Mouse (Mus musculus) intestine, embryonic 14.5 days (tissue): ENCODE measurements around the gene Evi5l. TPM values are rescaled to one million over a fixed set of nuclear protein-coding genes. Genes with fewer than 3 reads are reported as not detected.

Source experiments
- ATAC-seq: fragments of 200-750 bp; cut with Nextera tagmentation; replicated peaks from 2 replicates; pipeline ENCODE4 v1.8.0; 2017; ENCODE audit warnings: low read depth, moderate number of reproducible peaks, moderate TSS enrichment, moderate library complexity; ENCODE audit not compliant: low FRiP score, low TSS enrichment
- DNase-seq: peaks from one replicate; pipeline ENCODE4 v3.0.0-alpha.2; 2018; ENCODE audit warnings: low spot score
- H3K27ac ChIP-seq: fragments of 300-500 bp; sonication (generic); 2 replicates; pipeline ENCODE4 v1.5.1; 2014; ENCODE audit warnings: low read depth, mild to moderate bottlenecking, control low read depth
- H3K27me3 ChIP-seq: fragments of 300-500 bp; sonication (generic); replicated peaks from 2 replicates; pipeline ENCODE4 v1.6.1; 2014; ENCODE audit warnings: low read length, control low read depth; ENCODE audit not compliant: control insufficient read depth, insufficient read depth
- H3K36me3 ChIP-seq: fragments of 300-500 bp; sonication (generic); 2 replicates; pipeline ENCODE4 v1.6.1; 2014; ENCODE audit warnings: low read length, control low read depth; ENCODE audit not compliant: control insufficient read depth, insufficient read depth
- H3K4me1 ChIP-seq: fragments of 300-500 bp; sonication (generic); replicated peaks from 2 replicates; pipeline ENCODE4 v1.6.1; 2014; ENCODE audit warnings: low read length, control low read depth, mixed read lengths; ENCODE audit not compliant: control insufficient read depth, insufficient read depth
- H3K4me2 ChIP-seq: fragments of 300-500 bp; sonication (generic); 2 replicates; pipeline ENCODE4 v1.6.1; 2014; ENCODE audit warnings: low read length
- H3K4me3 ChIP-seq: fragments of 300-500 bp; sonication (generic); 2 replicates; pipeline ENCODE4 v1.5.1; 2014; ENCODE audit warnings: low read depth, low read length, control low read depth, mixed read lengths
- H3K9ac ChIP-seq: fragments of 300-500 bp; sonication (generic); 2 replicates; pipeline ENCODE4 v1.6.1; 2014; ENCODE audit warnings: mild to moderate bottlenecking, low read length
- H3K9me3 ChIP-seq: fragments of 300-500 bp; sonication (generic); 2 replicates; pipeline ENCODE4 v1.6.1; 2016; ENCODE audit warnings: low read length, control low read depth; ENCODE audit not compliant: control insufficient read depth
- WGBS: fragments of 180-500 bp; shearing (Covaris S2); extraction: QIAGEN DNeasy Blood & Tissue Kit; methylation state at CpG from one replicate; pipeline ENCODE4 v1.1.7; 2014; 5-methylcytosine and 5-hydroxymethylcytosine counted together
- polyA plus RNA-seq: library from polyadenylated mRNA; unstranded; fragments of >200 nt; fragmentation: Nextera tagmentation; extraction: Ambion mirVana; gene quantifications from 2 replicates; pipeline ENCODE4 v1.2.1, GENCODE M21; 2014

Gene Evi5l
- polyA plus RNA-seq, 1 experiment from 2014 or later = 20.2 TPM

DNA sequence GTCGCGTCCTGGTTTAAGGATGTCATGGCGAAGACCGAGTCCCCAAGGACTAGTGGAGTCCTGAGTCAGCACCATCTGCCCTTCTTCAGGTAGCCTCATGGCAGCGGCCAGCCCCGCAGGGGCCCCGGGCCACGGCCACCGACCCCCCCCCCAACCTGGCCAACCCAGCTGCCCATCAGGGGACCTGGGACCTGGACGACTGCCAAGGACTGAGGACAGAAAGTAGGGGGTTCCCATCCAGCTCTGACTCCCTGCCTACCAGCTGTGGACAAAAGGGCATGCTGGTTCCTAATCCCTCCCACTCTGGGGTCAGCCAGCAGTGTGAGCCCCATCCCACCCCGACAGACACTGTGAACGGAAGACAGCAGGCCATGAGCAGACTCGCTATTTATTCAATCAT lies 79.4 kb downstream of the Evi5l start:
- ATAC-seq (no peak), DNase-seq (no peak)
- H3K9me3 ChIP-seq = no peaks in the 10 kb centered on the region
- H3K4me2 ChIP-seq = no peak overlapping the region
- H3K9ac ChIP-seq = no peak overlapping the region
- 88% methylated on average over 13 of the region's 13 CpGs for WGBS
- H3K4me1 ChIP-seq = peaks cover 9% of the 10 kb centered on the region
- no peak overlapping the region for H3K4me3 ChIP-seq
- H3K27me3 ChIP-seq = no peaks in the 10 kb centered on the region
- H3K36me3 ChIP-seq = peaks cover 73% of the 10 kb centered on the region
- no peak overlapping the region for H3K27ac ChIP-seq

DNA sequence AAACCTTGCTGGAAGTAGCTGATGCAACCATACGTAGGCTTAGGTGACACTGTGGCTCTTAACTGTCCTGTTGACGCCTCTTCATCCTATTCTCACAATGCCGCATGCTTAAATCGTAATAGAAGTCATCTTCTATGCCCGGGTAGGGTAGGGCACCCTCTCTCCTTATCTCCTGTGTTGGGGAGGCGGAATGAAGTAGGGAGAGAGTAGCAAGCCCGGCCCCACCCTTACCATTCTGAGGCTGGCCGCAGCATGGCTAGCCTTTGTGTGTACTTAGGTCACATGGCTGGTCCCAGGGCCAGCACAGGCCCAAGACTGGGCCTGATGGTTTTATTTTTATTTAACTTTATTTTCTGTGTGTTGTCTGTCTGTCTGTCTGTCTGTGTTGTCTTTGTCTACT lies 80.9 kb downstream of the Evi5l start:
- 82% methylated on average over 8 of the region's 8 CpGs for WGBS
- H3K4me2 ChIP-seq = no peak overlapping the region
- peaks cover 69% of the 10 kb centered on the region for H3K36me3 ChIP-seq
- no peak overlapping the region for H3K9ac ChIP-seq
- H3K27ac ChIP-seq = no peak overlapping the region
- no peak for DNase-seq
- no peaks in the 10 kb centered on the region for H3K9me3 ChIP-seq
- peaks cover 5% of the 10 kb centered on the region; the same call in 1 of the 2 replicates for H3K4me1 ChIP-seq
- ATAC-seq = no peak
- H3K27me3 ChIP-seq = no peaks in the 10 kb centered on the region
- H3K4me3 ChIP-seq = no peak overlapping the region

- H3K9me3 ChIP-seq = no peaks in the 10 kb centered on the region
- ATAC-seq = no peak
- no peak within 1 kb of the TSS for H3K4me2 ChIP-seq
- H3K27me3 ChIP-seq = no peaks in the 10 kb centered on the region
- no peak within 1 kb of the TSS for H3K27ac ChIP-seq
- peaks cover 62% of the 10 kb centered on the region for H3K36me3 ChIP-seq
- H3K9ac ChIP-seq = no peak within 1 kb of the TSS
- WGBS = 79% methylated on average over 15 of the region's 15 CpGs
- H3K4me1 ChIP-seq = peaks cover 5% of the 10 kb centered on the region; the same call in 1 of the 2 replicates
- DNase-seq = no peak
- H3K4me3 ChIP-seq = no peak within 1 kb of the TSS
Observed at GRCm38 (mm10) chr8:4247951-4248540, 81.7 kb downstream of the Evi5l start, which contains the start of gene Tgfbr3l. Gene Tgfbr3l, plus strand, starts transcription at chr8:4248214.

DNA sequence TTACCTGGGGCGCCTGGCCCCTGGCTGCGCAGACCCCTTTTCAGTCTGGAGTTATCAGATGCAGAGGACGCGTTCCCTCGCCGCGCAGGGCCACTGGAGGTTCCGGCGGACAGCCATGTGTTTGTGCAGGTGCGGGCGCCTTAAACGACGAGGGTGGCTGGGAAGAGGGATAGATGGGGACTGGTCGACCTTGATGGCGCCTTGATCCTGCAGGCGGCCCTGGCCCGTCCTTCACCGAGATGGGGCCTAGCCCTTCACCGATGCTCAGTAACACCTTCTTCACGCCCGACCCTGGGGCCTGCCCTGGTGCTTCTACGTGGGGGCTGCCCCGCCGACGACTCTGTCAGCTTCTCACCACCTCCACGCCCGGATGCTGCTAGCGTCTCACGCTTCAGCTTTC lies 82.8 kb downstream of the Evi5l start:
- Histone ChIP-seq H3K36me3 (peaks cover 51% of the 10 kb centered on the region), H3K9me3 (no peaks in the 10 kb centered on the region), H3K9ac (no peak overlapping the region), H3K4me2 (no peak overlapping the region), H3K27ac (peak overlapping the region; percentile 24; the same call in 1 of the 2 replicates), H3K4me1 (peaks cover 11% of the 10 kb centered on the region), H3K27me3 (no peaks in the 10 kb centered on the region), H3K4me3 (no peak overlapping the region)
- 17% methylated on average over 29 of the region's 29 CpGs for WGBS
- ATAC-seq (no peak), DNase-seq (peak; percentile 71)

DNA sequence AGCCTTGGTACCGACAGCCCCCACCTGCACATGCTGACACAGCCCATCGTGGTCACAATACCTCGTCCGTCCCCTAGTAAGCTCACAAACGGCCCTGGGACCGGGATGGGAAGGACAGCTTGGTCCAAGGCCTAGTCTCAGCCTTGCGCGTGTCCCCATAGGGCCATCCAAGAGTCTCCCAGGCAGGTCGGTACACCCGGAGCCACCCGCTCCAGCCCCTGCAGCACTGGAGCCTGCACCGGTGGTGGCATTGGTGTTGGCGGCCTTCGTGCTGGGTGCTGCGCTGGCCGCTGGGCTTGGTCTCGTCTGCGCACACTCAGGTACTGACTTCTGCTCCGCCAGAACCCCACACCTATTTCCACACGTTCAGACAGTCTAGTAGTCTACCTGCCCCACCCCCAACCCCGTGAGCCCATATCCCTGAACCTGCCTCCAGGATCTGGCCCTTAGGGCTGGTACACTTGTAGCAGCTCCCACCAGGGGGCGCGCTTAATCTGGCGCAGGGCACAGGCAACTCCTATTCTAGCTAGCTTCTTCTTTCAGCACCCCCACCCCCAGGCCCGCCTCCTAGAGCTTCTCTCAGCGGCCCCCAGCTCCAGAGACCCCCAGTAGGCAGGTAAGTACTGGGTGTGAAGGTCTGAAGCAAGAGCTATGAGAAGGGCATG lies 84.1 kb downstream of the Evi5l start:
- Histone ChIP-seq H3K36me3 (peaks cover 51% of the 10 kb centered on the region), H3K27ac (no peak overlapping the region), H3K27me3 (no peaks in the 10 kb centered on the region), H3K4me3 (no peak overlapping the region), H3K4me1 (peaks cover 13% of the 10 kb centered on the region), H3K9ac (no peak overlapping the region), H3K9me3 (no peaks in the 10 kb centered on the region), H3K4me2 (no peak overlapping the region)
- DNase-seq (peak; percentile 91), ATAC-seq (peak; percentile 6; the same call in 1 of the 2 replicates)
- WGBS = 40% methylated on average over 26 of the region's 26 CpGs

DNA sequence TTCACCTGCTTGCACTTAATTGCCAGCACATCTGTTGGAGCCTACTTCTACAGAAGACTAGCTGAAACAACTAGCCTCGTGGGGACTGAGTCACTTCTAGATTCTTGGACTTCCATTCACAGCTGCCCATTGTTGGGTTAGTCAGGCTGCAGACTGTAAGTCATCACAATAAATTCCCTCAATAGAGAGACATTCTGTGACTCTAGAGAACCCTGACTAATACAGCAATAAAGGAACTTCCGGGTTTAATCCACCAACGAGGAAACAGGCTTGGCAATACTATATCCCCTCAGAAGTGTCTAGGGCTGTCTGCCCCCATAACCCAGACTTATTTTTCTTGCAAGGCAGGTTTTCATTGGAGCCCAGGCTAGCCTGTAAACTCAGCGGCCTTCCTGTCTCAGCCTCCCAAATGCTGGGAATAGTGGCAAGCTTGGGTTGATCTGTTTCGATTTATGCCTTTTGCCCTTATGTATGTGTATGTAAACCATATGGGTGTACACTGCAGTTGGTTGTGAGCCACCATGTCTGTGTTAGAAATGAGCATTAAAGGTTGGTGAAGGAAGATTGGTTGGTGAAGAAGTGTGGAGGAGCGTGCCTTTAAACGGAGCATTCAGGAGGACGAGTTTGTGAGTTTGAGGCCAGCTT lies 85.9 kb downstream of the Evi5l start:
- WGBS = 44% methylated on average over 8 of the region's 8 CpGs
- Histone ChIP-seq H3K9me3 (no peaks in the 10 kb centered on the region), H3K4me3 (peak overlapping the region; percentile 94), H3K36me3 (peaks cover 45% of the 10 kb centered on the region), H3K9ac (peak overlapping the region; percentile 79), H3K4me1 (peaks cover 13% of the 10 kb centered on the region), H3K4me2 (peak overlapping the region; percentile 64), H3K27me3 (no peaks in the 10 kb centered on the region), H3K27ac (no peak overlapping the region)
- ATAC-seq (no peak), DNase-seq (no peak)

DNA sequence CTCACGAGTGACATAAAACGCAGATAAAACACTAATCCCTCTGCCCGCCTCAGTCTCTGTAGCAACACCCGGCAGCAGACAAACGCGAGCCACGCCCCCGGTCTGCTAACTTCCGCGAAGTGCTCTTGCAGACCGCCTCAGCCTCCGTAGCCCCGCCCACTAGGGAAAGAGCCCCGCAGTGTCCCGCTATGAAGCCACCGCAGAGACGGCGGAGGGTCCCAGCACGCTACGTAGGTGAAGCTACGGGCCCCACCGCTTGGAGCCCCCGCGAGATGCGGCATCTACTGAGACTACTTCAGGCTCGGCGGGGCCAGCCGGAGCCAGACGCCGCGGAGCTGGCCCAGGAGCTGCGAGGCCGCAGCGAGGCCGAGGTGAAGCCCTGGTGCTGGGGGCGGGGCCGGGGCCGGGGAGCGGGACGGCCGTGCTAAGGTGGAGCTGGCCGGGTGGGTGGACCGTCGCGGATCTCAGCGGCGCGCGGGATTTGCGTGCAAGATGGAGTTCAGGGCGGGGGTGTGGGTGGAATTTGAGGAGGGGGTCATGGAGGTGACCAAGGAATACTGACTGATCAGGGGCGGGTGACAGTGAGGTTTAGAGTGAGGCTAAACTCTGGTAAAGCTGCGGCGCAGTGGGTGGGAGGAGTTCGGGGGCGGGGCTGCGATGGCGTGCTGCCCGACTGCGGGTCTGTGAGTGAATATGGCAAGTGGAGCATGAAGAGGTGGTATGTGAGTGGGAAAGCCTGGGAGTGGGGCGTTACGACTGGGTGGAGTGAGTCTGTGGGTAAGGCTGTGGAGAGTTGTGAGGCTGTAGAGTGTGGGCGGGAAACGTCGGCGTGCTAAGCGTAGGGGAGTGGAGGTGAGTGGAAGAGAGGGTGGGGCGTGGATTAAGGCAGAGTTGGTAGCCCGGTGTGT lies 86.8 kb downstream of the Evi5l start, which contains the start of gene Snapc2:
TSS of gene Snapc2 (plus strand) at position 147 of the 908 bp plus-strand sequence.
- Histone ChIP-seq H3K36me3 (peaks cover 36% of the 10 kb centered on the region), H3K4me1 (peaks cover 22% of the 10 kb centered on the region), H3K9me3 (no peaks in the 10 kb centered on the region), H3K4me3 (peak within 1 kb of the TSS; percentile 94), H3K27ac (peak within 1 kb of the TSS; percentile 86), H3K9ac (peak within 1 kb of the TSS; percentile 79), H3K4me2 (peak within 1 kb of the TSS; percentile 64), H3K27me3 (no peaks in the 10 kb centered on the region)
- under 1% methylated on average over 68 of the region's 69 CpGs for WGBS
- peak; percentile 91 for ATAC-seq
- DNase-seq = peak; percentile 98

- no peak overlapping the region for H3K9ac ChIP-seq
- no peak for DNase-seq
- peaks cover 34% of the 10 kb centered on the region for H3K36me3 ChIP-seq
Observed at GRCm38 (mm10) chr8:4254001-4254400, 87.6 kb downstream of the Evi5l start.

More at GRCm38 (mm10) chr8:4254001-4254400, 87.6 kb downstream of the Evi5l start:
- Histone ChIP-seq H3K9me3 (no peaks in the 10 kb centered on the region), H3K27ac (no peak overlapping the region), H3K27me3 (no peaks in the 10 kb centered on the region), H3K4me1 (peaks cover 22% of the 10 kb centered on the region), H3K4me2 (peak overlapping the region; percentile 64), H3K4me3 (peak overlapping the region; percentile 94)
- 67% methylated on average over 6 of the region's 6 CpGs for WGBS
- ATAC-seq = no peak
